Mouse (Mus musculus) thymus, adult 2 months (tissue): Measurements from ENCODE around the gene Efnb1.

Experiments
- CTCF ChIP-seq: fragments of 200-500 bp; IDR thresholded peaks from 2 replicates; pipeline ENCODE4 v1.5.1; 2012; ENCODE audit warnings: mild to moderate bottlenecking, control low read depth, low read length, moderate library complexity, borderline replicate concordance; ENCODE audit not compliant: control insufficient read depth, poor library complexity, insufficient read depth; ENCODE audit errors: extremely low read depth
- POLR2A ChIP-seq: fragments of 200-500 bp; IDR thresholded peaks from 2 replicates; pipeline ENCODE4 v1.6.1; 2012; ENCODE audit warnings: mild to moderate bottlenecking, low read length, control low read depth, moderate library complexity; ENCODE audit not compliant: control insufficient read depth, poor library complexity, insufficient read depth; ENCODE audit errors: extremely low read depth

- no peak for TF ChIP-seq CTCF
- TF ChIP-seq POLR2A = no peak
Measured at GRCm38 (mm10) chrX:99152141-99152540, 16.2 kb downstream of the Efnb1 start.
